Mouse (Mus musculus): ENCODE results near the gene Nop9. TPM values are rescaled to one million over a fixed set of nuclear protein-coding genes. Genes with fewer than 3 reads are reported as not detected.

The Nop9 gene
- polyA plus RNA-seq, 1 experiment from 2014 or later, result 34.3 TPM

DNA sequence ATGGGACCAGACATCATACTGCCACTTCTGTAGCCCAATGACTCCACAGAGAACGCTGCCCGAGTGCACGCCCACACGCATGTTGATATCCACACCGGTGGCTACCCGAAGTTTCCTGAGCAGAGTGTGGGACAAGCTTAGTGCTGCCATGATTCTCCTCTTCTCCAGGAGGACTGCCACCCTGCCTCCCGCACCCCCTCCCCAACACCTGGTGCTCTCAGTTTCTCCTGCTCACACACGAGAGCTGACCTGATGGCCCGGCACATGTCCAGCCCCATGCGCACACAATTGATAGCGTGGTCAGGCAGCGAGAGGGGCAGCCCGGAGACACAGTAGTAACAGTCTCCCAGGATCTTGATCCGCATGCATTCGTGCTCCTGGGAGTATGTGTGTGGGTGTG lies 33.2 kb downstream of the Nop9 start:
- Histone ChIP-seq H3K27ac (no peak overlapping the region), H3K4me2 (no peak overlapping the region), H3K9me3 (no peaks in the 10 kb centered on the region), H3K36me3 (no peaks in the 10 kb centered on the region), H3K4me1 (peaks cover 12% of the 10 kb centered on the region), H3K27me3 (replicated peaks) (no peaks in the 10 kb centered on the region), H3K4me3 (replicated peaks) (no peak overlapping the region), H3K9ac (no peak overlapping the region)
- no peak for ATAC-seq (ENCODE audit: insufficient read depth, low FRiP score, low read depth)
- WGBS, result 86% methylated on average over 15 of the region's 15 CpGs

GRCm38 (mm10) chr14:55779656-55780055 lies 34.2 kb downstream of the Nop9 start:
- peaks cover 14% of the 10 kb centered on the region for H3K4me1 ChIP-seq
- WGBS, result 52% methylated on average over 16 of the region's 16 CpGs

GRCm38 (mm10) chr14:55780736-55781135 lies 35.2 kb downstream of the Nop9 start:
- no peak overlapping the region for H3K4me2 ChIP-seq
- H3K4me1 ChIP-seq, result peaks cover 14% of the 10 kb centered on the region
- 84% methylated on average over 11 of the region's 11 CpGs for whole genome bisulfite sequencing
- H3K9me3 ChIP-seq, result no peaks in the 10 kb centered on the region
- H3K27ac ChIP-seq, result no peak overlapping the region
- H3K4me3 ChIP-seq (replicated peaks), result no peak overlapping the region
- H3K36me3 ChIP-seq, result no peaks in the 10 kb centered on the region
- H3K9ac ChIP-seq, result no peak overlapping the region
- no peak for ATAC-seq (ENCODE audit: insufficient read depth, low FRiP score, low read depth)
- 0 out of 2 replicates have a peak, but pooled peaks cover 5% of the 10 kb centered on the region for H3K27me3 ChIP-seq (replicated peaks)

More at GRCm38 (mm10) chr14:55779656-55780055, 34.2 kb downstream of the Nop9 start:
- Histone ChIP-seq H3K36me3 (no peaks in the 10 kb centered on the region), H3K27me3 (replicated peaks) (0 out of 2 replicates have a peak, but pooled peaks cover under 1% of the 10 kb centered on the region), H3K4me2 (no peak overlapping the region), H3K4me3 (replicated peaks) (no peak overlapping the region), H3K27ac (no peak overlapping the region), H3K9ac (no peak overlapping the region), H3K9me3 (no peaks in the 10 kb centered on the region)
- no peak for ATAC-seq (ENCODE audit: insufficient read depth, low FRiP score, low read depth)

DNA sequence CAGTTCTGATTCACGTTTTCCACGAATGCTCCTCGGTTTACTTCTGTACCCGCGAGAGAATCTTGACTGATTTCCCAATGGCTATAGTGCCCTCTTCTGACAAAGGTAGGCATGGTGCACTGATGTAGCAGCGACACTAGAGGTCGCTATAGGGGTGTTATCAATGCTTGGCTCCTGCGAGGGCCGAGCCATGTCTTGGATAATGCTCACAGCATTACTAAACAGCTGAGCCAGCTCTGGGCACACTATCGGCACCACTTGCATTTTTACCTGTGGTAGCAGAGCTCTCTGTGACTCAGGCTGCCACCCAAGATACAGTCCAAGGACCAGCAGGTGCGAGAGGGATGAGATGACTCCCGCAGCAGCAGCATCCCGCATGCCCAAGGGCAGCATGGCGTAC lies 35.8 kb downstream of the Nop9 start:
- Histone ChIP-seq H3K4me1 (peaks cover 14% of the 10 kb centered on the region), H3K27me3 (replicated peaks) (0 out of 2 replicates have a peak, but pooled peaks cover 5% of the 10 kb centered on the region), H3K27ac (no peak overlapping the region), H3K36me3 (no peaks in the 10 kb centered on the region), H3K4me3 (replicated peaks) (no peak overlapping the region), H3K4me2 (peak overlapping the region; percentile 39; the same call in 1 of the 2 replicates), H3K9ac (no peak overlapping the region), H3K9me3 (no peaks in the 10 kb centered on the region)
- ATAC-seq (ENCODE audit: insufficient read depth, low FRiP score, low read depth), result 0 out of 2 replicates have a peak, but pooled peaks have one; percentile 28
- WGBS, result 17% methylated on average over 14 of the region's 14 CpGs

GRCm38 (mm10) chr14:55782361-55782960 lies 37.0 kb downstream of the Nop9 start:
- H3K27ac ChIP-seq, result peak overlapping the region; percentile 23; the same call in 1 of the 2 replicates
- 61% methylated on average over 9 of the region's 9 CpGs for WGBS
- no peak for ATAC-seq (ENCODE audit: insufficient read depth, low FRiP score, low read depth)

GRCm38 (mm10) chr14:55783171-55783957 lies 37.9 kb downstream of the Nop9 start:
- Histone ChIP-seq H3K4me2 (peak overlapping the region; percentile 71), H3K4me3 (replicated peaks) (peak overlapping the region; percentile 40), H3K36me3 (no peaks in the 10 kb centered on the region), H3K27me3 (replicated peaks) (peaks cover 15% of the 10 kb centered on the region; the same call in 1 of the 2 replicates), H3K9me3 (no peaks in the 10 kb centered on the region), H3K4me1 (peaks cover 18% of the 10 kb centered on the region), H3K9ac (0 out of 2 replicates have a peak overlapping the region, but pooled peaks have one; percentile 20), H3K27ac (peak overlapping the region; percentile 23; the same call in 1 of the 2 replicates)
- ATAC-seq (ENCODE audit: insufficient read depth, low FRiP score, low read depth), result peak; percentile 46; the same call in 1 of the 2 replicates
- WGBS, result 4% methylated on average over 31 of the region's 31 CpGs

More at GRCm38 (mm10) chr14:55782361-55782960, 37.0 kb downstream of the Nop9 start:
- Histone ChIP-seq H3K4me2 (peak overlapping the region; percentile 71), H3K9me3 (no peaks in the 10 kb centered on the region), H3K4me3 (replicated peaks) (peak overlapping the region; percentile 40), H3K27me3 (replicated peaks) (peaks cover 6% of the 10 kb centered on the region; the same call in 1 of the 2 replicates), H3K36me3 (no peaks in the 10 kb centered on the region), H3K4me1 (peaks cover 9% of the 10 kb centered on the region; the same call in 1 of the 2 replicates), H3K9ac (no peak overlapping the region)

- Histone ChIP-seq H3K9ac (0 out of 2 replicates have a peak within 1 kb of the TSS, but pooled peaks have one; percentile 20), H3K4me3 (replicated peaks) (peak within 1 kb of the TSS; percentile 40)
- ATAC-seq (ENCODE audit: insufficient read depth, low FRiP score, low read depth), result no peak
These were observed 38.4 kb downstream of the Nop9 start, which contains the start of gene Adcy4 for GRCm38 (mm10) chr14:55783958-55784235. Adcy4 (minus strand) TSS chr14:55784095.

DNA sequence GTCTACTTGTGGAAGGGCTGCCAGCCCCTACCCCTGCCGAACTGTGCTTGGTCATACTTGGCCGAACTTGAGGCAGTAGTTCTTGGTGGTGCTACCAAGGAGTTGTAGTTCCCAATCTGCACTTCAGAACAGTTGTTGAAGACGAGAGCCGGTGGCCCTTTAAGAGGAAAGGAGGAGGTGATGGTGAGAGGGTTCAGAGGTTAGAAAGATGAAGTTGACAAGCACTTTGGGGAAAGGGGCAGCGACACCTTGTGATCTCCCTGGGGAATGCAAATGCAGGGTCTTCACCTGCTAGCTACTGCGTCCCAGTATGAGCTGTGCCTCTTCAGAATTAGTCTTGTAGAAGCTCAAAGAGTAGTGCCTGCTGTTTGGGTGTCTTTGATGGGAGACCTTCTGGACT lies 39.7 kb downstream of the Nop9 start:
- WGBS, result 39% methylated on average over 6 of the region's 6 CpGs
- H3K4me3 ChIP-seq (replicated peaks), result no peak overlapping the region
- H3K36me3 ChIP-seq, result no peaks in the 10 kb centered on the region
- H3K27ac ChIP-seq, result no peak overlapping the region
- no peaks in the 10 kb centered on the region for H3K9me3 ChIP-seq
- H3K4me1 ChIP-seq, result peaks cover 23% of the 10 kb centered on the region
- no peak for ATAC-seq (ENCODE audit: insufficient read depth, low FRiP score, low read depth)
- H3K9ac ChIP-seq, result no peak overlapping the region
- H3K27me3 ChIP-seq (replicated peaks), result peaks cover 15% of the 10 kb centered on the region; the same call in 1 of the 2 replicates
- H3K4me2 ChIP-seq, result no peak overlapping the region

More at GRCm38 (mm10) chr14:55783958-55784235, 38.4 kb downstream of the Nop9 start, which contains the start of gene Adcy4:
- Histone ChIP-seq H3K27ac (peak within 1 kb of the TSS; percentile 23; the same call in 1 of the 2 replicates), H3K9me3 (no peaks in the 10 kb centered on the region), H3K4me2 (peak within 1 kb of the TSS; percentile 71), H3K36me3 (no peaks in the 10 kb centered on the region), H3K27me3 (replicated peaks) (peaks cover 15% of the 10 kb centered on the region; the same call in 1 of the 2 replicates), H3K4me1 (peaks cover 22% of the 10 kb centered on the region)
- 11% methylated on average over 13 of the region's 13 CpGs for WGBS

DNA sequence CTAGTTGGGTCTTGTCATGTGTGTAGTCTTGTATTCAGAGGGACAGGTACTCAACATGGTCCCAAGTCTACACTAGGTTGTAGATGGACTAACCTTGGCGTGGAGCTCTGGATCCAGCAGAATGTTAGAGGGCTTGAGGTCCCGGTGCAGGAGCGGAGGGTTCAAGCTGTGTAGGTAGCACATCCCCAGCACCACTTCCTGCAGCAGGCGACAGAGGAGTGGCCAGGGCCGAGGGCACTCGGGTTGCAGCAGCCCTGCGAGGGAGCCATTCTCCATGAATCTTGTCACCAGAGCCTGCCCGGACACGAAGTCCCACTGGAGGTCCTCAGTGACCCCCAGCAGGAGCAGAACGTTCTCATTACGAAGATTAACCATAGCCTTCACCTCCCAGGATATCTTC lies 42.2 kb downstream of the Nop9 start:
- no peak for ATAC-seq (ENCODE audit: insufficient read depth, low FRiP score, low read depth)
- H3K27ac ChIP-seq, result no peak overlapping the region

GRCm38 (mm10) chr14:55788256-55789050 lies 43.0 kb downstream of the Nop9 start, which contains the start of gene Ripk3:
Ripk3 (minus strand) TSS chr14:55788865.
- ATAC-seq (ENCODE audit: insufficient read depth, low FRiP score, low read depth), result no peak; the same call in 1 of the 2 replicates

More for the DNA sequence above, 42.2 kb downstream of the Nop9 start:
- Histone ChIP-seq H3K4me2 (peak overlapping the region; percentile 94), H3K9ac (no peak overlapping the region), H3K9me3 (no peaks in the 10 kb centered on the region), H3K4me1 (peaks cover 25% of the 10 kb centered on the region), H3K36me3 (no peaks in the 10 kb centered on the region), H3K4me3 (replicated peaks) (peak overlapping the region; percentile 50), H3K27me3 (replicated peaks) (peaks cover 15% of the 10 kb centered on the region; the same call in 1 of the 2 replicates)
- WGBS, result 41% methylated on average over 11 of the region's 11 CpGs

GRCm38 (mm10) chr14:55793461-55793860 lies 48.0 kb downstream of the Nop9 start:
- ATAC-seq (ENCODE audit: insufficient read depth, low FRiP score, low read depth), result no peak
- Histone ChIP-seq H3K4me1 (0 out of 2 replicates have a peak, but pooled peaks cover 7% of the 10 kb centered on the region), H3K27ac (no peak overlapping the region), H3K9me3 (no peaks in the 10 kb centered on the region), H3K36me3 (no peaks in the 10 kb centered on the region), H3K4me3 (replicated peaks) (no peak overlapping the region), H3K27me3 (replicated peaks) (no peaks in the 10 kb centered on the region), H3K4me2 (no peak overlapping the region), H3K9ac (no peak overlapping the region)
- WGBS, result 59% methylated on average over 2 of the region's 2 CpGs

More at GRCm38 (mm10) chr14:55788256-55789050, 43.0 kb downstream of the Nop9 start, which contains the start of gene Ripk3:
- H3K27me3 ChIP-seq (replicated peaks), result peaks cover 15% of the 10 kb centered on the region; the same call in 1 of the 2 replicates
- H3K9me3 ChIP-seq, result no peaks in the 10 kb centered on the region
- peak within 1 kb of the TSS; percentile 45 for H3K9ac ChIP-seq
- peak within 1 kb of the TSS; percentile 94 for H3K4me2 ChIP-seq
- no peak within 1 kb of the TSS for H3K27ac ChIP-seq
- peak within 1 kb of the TSS; percentile 50 for H3K4me3 ChIP-seq (replicated peaks)
- no peaks in the 10 kb centered on the region for H3K36me3 ChIP-seq
- WGBS, result 3% methylated on average over 40 of the region's 40 CpGs
- peaks cover 22% of the 10 kb centered on the region for H3K4me1 ChIP-seq
